Mouse (Mus musculus) gonadal fat pad, adult 2 months (tissue): ENCODE measurements around the gene Nsd2. TPM values are rescaled to one million over a fixed set of nuclear protein-coding genes. Genes with fewer than 3 reads are reported as not detected.
"Not testable (repeated sequence)": the region's sequence is repeated elsewhere in the genome, so short reads cannot be mapped to it uniquely, and the experiment has no call there.

Source experiments
- DNase-seq: peaks from one replicate; pipeline ENCODE4 v3.0.0-alpha.2; 2012; ENCODE audit warnings: low read depth
- polyA plus RNA-seq: library from polyadenylated mRNA; depleted of rRNA; stranded (reverse); fragments of >200 nt; gene quantifications from 2 replicates; pipeline ENCODE4 v1.2.3, GENCODE M21; 2012

Nsd2 gene
- polyA plus RNA-seq, 1 experiment: 14.2 TPM

GRCm38 (mm10) chr5:33851466-33851865, 30.9 kb downstream of the Nsd2 start:
- no peak for DNase-seq

- DNase-seq: no peak
Observed at GRCm38 (mm10) chr5:33853086-33853485, 32.6 kb downstream of the Nsd2 start.

GRCm38 (mm10) chr5:33854019-33854418, 33.5 kb downstream of the Nsd2 start:
- DNase-seq: no peak

- DNase-seq: no peak
Observed at GRCm38 (mm10) chr5:33857693-33858092, 37.2 kb downstream of the Nsd2 start.

- no peak for DNase-seq
Observed at GRCm38 (mm10) chr5:33875472-33875871, 54.9 kb downstream of the Nsd2 start.

GRCm38 (mm10) chr5:33881118-33881517, 60.6 kb downstream of the Nsd2 start:
- no peak for DNase-seq

- DNase-seq: no peak
Observed at GRCm38 (mm10) chr5:33893406-33893805, 72.9 kb downstream of the Nsd2 start.

GRCm38 (mm10) chr5:33895116-33895515, 74.6 kb downstream of the Nsd2 start:
- no peak for DNase-seq

- DNase-seq: no peak
Observed at GRCm38 (mm10) chr5:33897158-33897557, 76.6 kb downstream of the Nsd2 start.

- no peak for DNase-seq
Observed at GRCm38 (mm10) chr5:33898671-33899070, 78.1 kb downstream of the Nsd2 start.

- DNase-seq: no peak
Observed at GRCm38 (mm10) chr5:33899245-33899644, 78.7 kb downstream of the Nsd2 start.

GRCm38 (mm10) chr5:33900101-33900500, 79.6 kb downstream of the Nsd2 start:
- no peak for DNase-seq

- no peak for DNase-seq
Observed at GRCm38 (mm10) chr5:33900701-33901263, 80.3 kb downstream of the Nsd2 start.

GRCm38 (mm10) chr5:33901278-33901677, 80.8 kb downstream of the Nsd2 start:
- no peak for DNase-seq

GRCm38 (mm10) chr5:33902696-33903095, 82.2 kb downstream of the Nsd2 start:
- DNase-seq: no peak

GRCm38 (mm10) chr5:33903176-33903575, 82.7 kb downstream of the Nsd2 start:
- DNase-seq: no peak

- DNase-seq: not testable (repeated sequence)
Observed at GRCm38 (mm10) chr5:33915031-33915430, 94.5 kb downstream of the Nsd2 start.

- not testable (repeated sequence) for DNase-seq
Observed at GRCm38 (mm10) chr5:33916616-33917015, 96.1 kb downstream of the Nsd2 start.

- DNase-seq: no peak
Observed at GRCm38 (mm10) chr5:33919466-33919865, 98.9 kb downstream of the Nsd2 start.

- no peak for DNase-seq
Observed at GRCm38 (mm10) chr5:33920037-33920436, 99.5 kb downstream of the Nsd2 start.

- DNase-seq: no peak
Observed at GRCm38 (mm10) chr5:33920924-33921323, 100.4 kb downstream of the Nsd2 start.

GRCm38 (mm10) chr5:33921486-33922235, 101.1 kb downstream of the Nsd2 start:
- DNase-seq: no peak

GRCm38 (mm10) chr5:33922566-33922965, 102.0 kb downstream of the Nsd2 start:
- no peak for DNase-seq

GRCm38 (mm10) chr5:33926170-33926569, 105.6 kb downstream of the Nsd2 start:
- DNase-seq: no peak
